Mouse (Mus musculus) heart, postnatal 0 days (tissue): ENCODE measurements around the gene Serpina3b. TPM values are rescaled to one million over a fixed set of nuclear protein-coding genes. Genes with fewer than 3 reads are reported as not detected.

Experiments
- ATAC-seq: fragments of 200-750 bp; cut with Nextera tagmentation; 2 replicates; pipeline ENCODE4 v1.8.0; 2017; ENCODE audit warnings: low read depth, moderate number of reproducible peaks, moderate library complexity; ENCODE audit not compliant: insufficient read depth
- DNase-seq: peaks from one replicate; pipeline ENCODE4 v3.0.0-alpha.2; 2016; ENCODE audit warnings: low spot score
- H3K27ac ChIP-seq: fragments of 300-500 bp; sonication (generic); 2 replicates; pipeline ENCODE4 v1.5.1; 2014; ENCODE audit warnings: low read depth, mild to moderate bottlenecking
- H3K27me3 ChIP-seq: fragments of 300-500 bp; sonication (generic); 2 replicates; pipeline ENCODE4 v1.6.1; 2014; ENCODE audit warnings: low read length, mixed read lengths; ENCODE audit not compliant: control insufficient read depth, insufficient read depth
- H3K36me3 ChIP-seq: fragments of 300-500 bp; sonication (generic); replicated peaks from 2 replicates; pipeline ENCODE4 v1.6.1; 2014; ENCODE audit warnings: low read length, mixed read lengths; ENCODE audit not compliant: control insufficient read depth, insufficient read depth
- H3K4me1 ChIP-seq: fragments of 300-500 bp; sonication (generic); 2 replicates; pipeline ENCODE4 v1.6.1; 2014; ENCODE audit warnings: antibody characterized with exemption; ENCODE audit not compliant: control insufficient read depth, insufficient read depth
- H3K4me2 ChIP-seq: fragments of 300-500 bp; sonication (generic); 2 replicates; pipeline ENCODE4 v1.6.1; 2014; ENCODE audit warnings: low read depth, mild to moderate bottlenecking, low read length, moderate library complexity
- H3K4me3 ChIP-seq: fragments of 300-500 bp; sonication (generic); 2 replicates; pipeline ENCODE4 v1.5.1; 2014; ENCODE audit warnings: low read depth, low read length
- H3K9ac ChIP-seq: fragments of 300-500 bp; sonication (generic); replicated peaks from 2 replicates; pipeline ENCODE4 v1.6.1; 2014; ENCODE audit warnings: low read depth, low read length, mixed read lengths
- H3K9me3 ChIP-seq: fragments of 300-500 bp; sonication (generic); replicated peaks from 2 replicates; pipeline ENCODE4 v1.6.1; 2016; ENCODE audit warnings: low read length; ENCODE audit not compliant: control insufficient read depth
- CTCF ChIP-seq: IDR thresholded peaks from 2 replicates; pipeline ENCODE4 v1.5.1; 2016; ENCODE audit warnings: antibody characterized with exemption, control low read depth, low read depth
- EP300 ChIP-seq: IDR thresholded peaks from 2 replicates; pipeline ENCODE4 v1.6.1; 2016; ENCODE audit warnings: antibody characterized with exemption, low read depth
- WGBS: fragments of 180-500 bp; shearing (Covaris S2); extraction: QIAGEN DNeasy Blood & Tissue Kit; methylation state at CpG from one replicate; pipeline ENCODE4 v1.1.7; 2014; 5-methylcytosine and 5-hydroxymethylcytosine counted together
- polyA plus RNA-seq: library from polyadenylated mRNA; unstranded; fragments of >200 nt; fragmentation: Nextera tagmentation; extraction: Ambion mirVana; gene quantifications from 2 replicates; pipeline ENCODE4 v1.2.1, GENCODE M21; 2015
- total RNA-seq: library from RNA; depleted of rRNA; stranded (reverse); fragments of >200 nt; gene quantifications from 2 replicates; pipeline ENCODE4 v1.2.3, GENCODE M21; 2014; ENCODE audit warnings: low replicate concordance

Gene Serpina3b
- total and polyA plus RNA-seq, 2 experiments from 2014 or later, result not detected

DNA sequence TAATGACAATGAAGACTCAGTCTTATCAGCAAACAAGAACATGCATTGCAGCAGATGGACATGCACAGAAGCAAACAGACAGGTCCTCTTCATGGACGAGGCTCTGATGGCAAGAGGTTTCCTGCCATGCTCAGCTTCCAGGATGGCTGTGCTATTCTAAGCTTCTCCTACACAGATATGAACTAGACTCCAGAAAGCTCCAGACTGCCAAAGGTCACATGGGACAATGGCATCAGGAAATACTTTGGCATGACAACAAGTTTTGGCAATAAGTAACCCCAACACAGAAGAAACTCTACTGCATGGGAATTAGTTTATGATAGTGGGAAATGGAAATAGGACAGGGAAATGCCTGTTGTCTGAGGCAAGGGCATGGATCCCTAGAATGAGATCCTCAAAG is 15.5 kb downstream of the Serpina3b start:
- no peak for ATAC-seq
- H3K27ac ChIP-seq, result no peak overlapping the region
- no peak overlapping the region for H3K4me3 ChIP-seq
- no peak overlapping the region for H3K4me2 ChIP-seq
- WGBS, result 23% methylated on average over 1 of the region's 1 CpGs
- TF ChIP-seq CTCF (no peak), EP300 (no peak)
- no peaks in the 10 kb centered on the region for H3K27me3 ChIP-seq
- H3K4me1 ChIP-seq, result no peaks in the 10 kb centered on the region
- no peak overlapping the region for H3K9ac ChIP-seq
- DNase-seq, result no peak
- no peaks in the 10 kb centered on the region for H3K36me3 ChIP-seq
- H3K9me3 ChIP-seq, result no peaks in the 10 kb centered on the region

DNA sequence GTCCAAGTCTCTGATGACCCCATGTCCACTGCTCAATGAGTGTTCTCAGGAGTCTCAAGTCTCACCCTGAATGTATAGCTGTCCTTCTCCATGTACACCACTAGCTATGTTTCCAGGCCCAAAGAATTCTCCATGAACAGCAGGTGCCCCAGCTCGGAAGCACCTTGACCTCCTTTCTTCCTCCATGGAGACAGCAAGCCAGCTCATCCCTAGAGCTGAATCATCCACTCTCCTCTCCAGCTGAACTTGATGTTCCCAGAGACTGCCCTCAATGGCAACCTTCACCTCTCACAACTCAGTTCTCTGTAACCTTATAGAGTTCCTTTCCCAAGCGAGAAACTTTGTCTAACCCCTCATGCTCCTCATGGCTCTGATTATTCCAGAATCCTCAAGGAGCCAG is 17.8 kb downstream of the Serpina3b start:
- Histone ChIP-seq H3K27ac (no peak overlapping the region), H3K9me3 (no peaks in the 10 kb centered on the region), H3K4me1 (no peaks in the 10 kb centered on the region), H3K36me3 (no peaks in the 10 kb centered on the region), H3K9ac (no peak overlapping the region), H3K27me3 (no peaks in the 10 kb centered on the region), H3K4me3 (no peak overlapping the region), H3K4me2 (no peak overlapping the region)
- TF ChIP-seq CTCF, result no peak
- no peak for TF ChIP-seq EP300
- no peak for DNase-seq
- ATAC-seq, result no peak
- WGBS, result 72% methylated on average over 2 of the region's 2 CpGs

DNA sequence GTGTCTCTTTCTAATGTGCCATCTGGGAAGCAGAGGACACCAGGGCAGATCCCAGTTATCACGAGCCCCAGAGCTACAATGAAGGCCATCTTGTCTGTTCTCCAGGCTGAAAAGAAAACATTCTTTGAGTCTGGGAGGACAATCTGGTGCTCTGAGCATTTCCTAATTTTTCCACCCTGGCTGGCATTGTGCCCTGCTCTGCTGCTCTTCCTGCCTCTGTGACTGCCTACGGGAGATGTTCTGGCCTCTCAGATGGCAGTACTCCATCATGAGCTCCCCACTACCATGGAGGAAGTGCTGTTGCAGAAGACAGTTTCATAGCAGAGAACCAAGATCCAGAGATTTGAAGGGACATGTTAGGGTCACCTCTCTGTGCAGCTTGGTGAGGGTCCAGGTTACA is 24.2 kb downstream of the Serpina3b start:
- no peak for DNase-seq
- Histone ChIP-seq H3K36me3 (no peaks in the 10 kb centered on the region), H3K27ac (no peak overlapping the region), H3K4me2 (no peak overlapping the region), H3K4me1 (no peaks in the 10 kb centered on the region), H3K27me3 (no peaks in the 10 kb centered on the region), H3K9ac (no peak overlapping the region), H3K9me3 (no peaks in the 10 kb centered on the region), H3K4me3 (no peak overlapping the region)
- WGBS, result 54% methylated on average over 2 of the region's 2 CpGs
- TF ChIP-seq CTCF (no peak), EP300 (no peak)
- no peak for ATAC-seq

DNA sequence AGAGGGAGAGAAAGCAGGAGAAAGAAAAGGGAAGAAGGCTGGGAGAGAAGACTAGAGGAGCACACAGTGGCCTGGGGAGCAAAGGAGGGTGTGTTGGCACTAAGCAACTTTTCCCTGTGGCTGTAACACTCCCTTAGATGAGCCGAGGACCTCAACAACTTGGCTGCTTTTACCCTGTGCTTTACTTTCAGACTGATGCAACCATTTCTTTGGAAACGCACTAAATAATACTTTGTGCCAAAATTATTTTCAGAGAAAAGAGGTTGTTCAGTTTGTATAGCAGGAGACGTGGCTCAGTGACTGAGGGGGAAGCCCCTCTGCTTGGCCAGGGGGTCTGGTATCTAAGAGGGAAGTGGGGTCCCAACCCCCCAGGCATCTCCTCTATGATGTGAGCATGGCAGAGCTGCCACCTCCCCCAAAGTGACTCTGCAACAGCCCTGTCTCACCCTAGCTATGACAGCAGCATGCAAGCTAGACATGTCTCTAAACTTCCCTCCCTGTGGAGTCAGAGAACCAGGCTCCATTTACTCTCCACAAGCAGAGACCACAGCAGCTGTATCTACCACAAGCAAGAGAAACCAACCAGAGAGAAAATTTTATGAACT is 25.3 kb downstream of the Serpina3b start:
- ATAC-seq (no peak), DNase-seq (no peak)
- Histone ChIP-seq H3K4me3 (no peak overlapping the region), H3K27ac (no peak overlapping the region), H3K36me3 (no peaks in the 10 kb centered on the region), H3K9me3 (no peaks in the 10 kb centered on the region), H3K27me3 (no peaks in the 10 kb centered on the region), H3K4me1 (no peaks in the 10 kb centered on the region), H3K4me2 (no peak overlapping the region), H3K9ac (no peak overlapping the region)
- 61% methylated on average over 3 of the region's 3 CpGs for WGBS
- TF ChIP-seq EP300 (no peak), CTCF (no peak)

DNA sequence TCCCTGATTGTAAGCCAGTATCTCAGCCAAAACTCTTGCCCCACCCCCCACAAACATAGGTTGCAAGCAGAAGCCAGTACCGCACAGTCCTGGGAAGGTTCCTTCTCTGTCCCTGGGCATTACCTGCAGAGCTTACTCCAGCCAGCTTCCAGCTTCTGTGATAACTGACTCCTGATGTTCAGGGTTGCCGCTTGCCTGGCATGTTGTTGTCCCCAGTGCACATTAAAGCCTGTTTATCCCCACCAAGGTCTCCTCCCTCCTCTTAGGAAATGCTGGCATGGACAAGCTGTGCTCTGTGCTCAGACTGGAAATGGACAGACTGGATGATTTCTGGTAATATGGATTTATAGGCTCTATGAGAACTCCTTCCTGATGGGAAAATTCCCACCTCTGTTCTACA is 25.9 kb downstream of the Serpina3b start, which contains the start of gene Serpina3c:
TSS of gene Serpina3c (minus strand) at position 215 of the 400 bp plus-strand sequence.
- H3K9ac ChIP-seq, result no peak within 1 kb of the TSS
- 80% methylated on average over 2 of the region's 2 CpGs for WGBS
- ATAC-seq (no peak), DNase-seq (no peak)
- TF ChIP-seq EP300 (no peak), CTCF (no peak)
- no peaks in the 10 kb centered on the region for H3K4me1 ChIP-seq
- no peak within 1 kb of the TSS for H3K4me3 ChIP-seq
- no peaks in the 10 kb centered on the region for H3K27me3 ChIP-seq
- H3K27ac ChIP-seq, result no peak within 1 kb of the TSS
- no peak within 1 kb of the TSS for H3K4me2 ChIP-seq
- H3K9me3 ChIP-seq, result no peaks in the 10 kb centered on the region
- no peaks in the 10 kb centered on the region for H3K36me3 ChIP-seq

DNA sequence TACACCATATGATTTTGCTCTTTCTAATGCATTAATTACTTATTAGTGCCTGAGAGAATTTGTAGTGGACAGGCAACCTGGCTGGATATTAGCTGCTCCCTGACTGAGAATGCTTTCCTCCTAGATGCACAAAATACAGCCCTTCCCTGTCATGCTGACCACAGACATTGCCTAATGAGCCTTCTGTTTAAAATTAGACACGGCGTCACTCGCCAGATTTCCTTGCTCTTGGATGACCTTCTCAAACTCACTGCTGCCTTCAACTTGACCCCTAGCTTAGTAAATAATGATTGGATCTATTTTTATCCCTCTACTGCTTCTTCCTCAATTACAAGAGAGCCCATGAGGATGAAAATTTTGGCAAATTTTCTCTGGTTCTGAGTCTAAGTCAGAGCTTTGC is 47.0 kb downstream of the Serpina3b start:
- DNase-seq (peak; percentile 49), ATAC-seq (peak; percentile 49; the same call in 1 of the 2 replicates)
- Histone ChIP-seq H3K9me3 (no peaks in the 10 kb centered on the region), H3K9ac (no peak overlapping the region), H3K4me1 (peaks cover 12% of the 10 kb centered on the region), H3K4me2 (no peak overlapping the region), H3K36me3 (no peaks in the 10 kb centered on the region), H3K27me3 (no peaks in the 10 kb centered on the region), H3K27ac (no peak overlapping the region), H3K4me3 (no peak overlapping the region)
- 24% methylated on average over 3 of the region's 3 CpGs for WGBS
- no peak for TF ChIP-seq EP300
- no peak for TF ChIP-seq CTCF
